Mouse (Mus musculus) CH12.LX (cell line): ENCODE measurements around the gene Zbtb7a. TPM values are rescaled to one million over a fixed set of nuclear protein-coding genes. Genes with fewer than 3 reads are reported as not detected.

Source experiments
- DNase-seq: peaks from one replicate; pipeline ENCODE4 v3.0.0-alpha.2; 2013; ENCODE audit errors: extremely low read depth
- H3K27ac ChIP-seq: 2 replicates; pipeline ENCODE4 v1.5.1; 2012; ENCODE audit warnings: low read depth, mild to moderate bottlenecking, control low read depth, moderate library complexity; ENCODE audit not compliant: insufficient read depth
- H3K27me3 ChIP-seq: replicated peaks from 2 replicates; pipeline ENCODE3; 2012; ENCODE audit warnings: inconsistent platforms
- H3K36me3 ChIP-seq, 2 experiments: replicated peaks in 1 of 2; 2 replicates each; pipeline versions ENCODE3 to v1.6.1; 2012; ENCODE audit warnings: inconsistent platforms in 1 of 2, low read length in 1 of 2, mild to moderate bottlenecking in 1 of 2, mixed read lengths in 1 of 2, moderate library complexity in 1 of 2; ENCODE audit not compliant: control insufficient read depth in 1 of 2, insufficient read depth in 1 of 2
- H3K4me1 ChIP-seq, 2 experiments: 2 replicates each; pipeline ENCODE4 v1.6.1; 2012; ENCODE audit warnings: inconsistent platforms in 1 of 2, moderate library complexity in 1 of 2; ENCODE audit not compliant: insufficient read depth in 2 of 2, control insufficient read depth in 1 of 2
- H3K4me2 ChIP-seq: 2 replicates; pipeline ENCODE4 v1.6.1; 2012; ENCODE audit warnings: low read depth, mild to moderate bottlenecking, control low read depth; ENCODE audit not compliant: poor library complexity, insufficient read depth, severe bottlenecking
- H3K4me3 ChIP-seq, 3 experiments: fragments of 150-350 bp in 1 of 3; sonication (generic) in 1 of 3; replicated peaks in 1 of 3; 2 replicates each; pipeline versions ENCODE3 to v1.5.1; 2011 to 2012; ENCODE audit warnings: low read depth in 2 of 3, low read length in 2 of 3, mild to moderate bottlenecking in 2 of 3, moderate library complexity in 2 of 3, control low read depth in 1 of 3, improper control_type of control experiment in 1 of 3, inconsistent platforms in 1 of 3, mixed read lengths in 1 of 3; ENCODE audit not compliant: poor library complexity in 1 of 3
- H3K79me2 ChIP-seq: replicated peaks from 2 replicates; pipeline ENCODE4 v1.6.1; 2012; ENCODE audit warnings: mild to moderate bottlenecking, moderate library complexity; ENCODE audit not compliant: control insufficient read depth, poor library complexity, insufficient read depth, severe bottlenecking; ENCODE audit errors: extremely low read depth
- H3K9ac ChIP-seq: 2 replicates; pipeline ENCODE4 v1.6.1; 2012; ENCODE audit warnings: low read depth, mild to moderate bottlenecking, control low read depth, moderate library complexity; ENCODE audit not compliant: insufficient read depth
- H3K9me3 ChIP-seq: replicated peaks from 2 replicates; pipeline ENCODE3; 2012; ENCODE audit warnings: low read length, inconsistent platforms, mixed read lengths
- BHLHE40 ChIP-seq: IDR thresholded peaks from 2 replicates; pipeline ENCODE4 v1.6.1; 2011; ENCODE audit warnings: mild to moderate bottlenecking, low read depth, low read length, improper control_type of control experiment
- CHD1 ChIP-seq: IDR thresholded peaks from 2 replicates; pipeline ENCODE4 v1.6.1; 2012; ENCODE audit warnings: low read depth, low read length, improper control_type of control experiment, inconsistent platforms
- CHD2 ChIP-seq: IDR thresholded peaks from 2 replicates; pipeline ENCODE4 v1.6.1; 2011; ENCODE audit warnings: low read length, improper control_type of control experiment
- CTCF ChIP-seq, 2 experiments: IDR thresholded peaks in 1 of 2; conservative IDR thresholded peaks in 1 of 2; 2 replicates each; pipeline ENCODE4 v1.5.1; 2011 to 2012; ENCODE audit warnings: low read depth in 2 of 2, low read length in 2 of 2, improper control_type of control experiment in 1 of 2, inconsistent platforms in 1 of 2, mild to moderate bottlenecking in 1 of 2, moderate library complexity in 1 of 2
- MAFK ChIP-seq: IDR thresholded peaks from 2 replicates; pipeline ENCODE4 v1.6.1; 2011; ENCODE audit warnings: low read length, improper control_type of control experiment; ENCODE audit not compliant: insufficient replicate concordance
- MAZ ChIP-seq: IDR thresholded peaks from 2 replicates; pipeline ENCODE4 v1.6.1; 2012; ENCODE audit warnings: low read depth, mild to moderate bottlenecking, inconsistent platforms, low read length, improper control_type of control experiment, moderate library complexity
- MXI1 ChIP-seq: IDR thresholded peaks from 2 replicates; pipeline ENCODE4 v1.6.1; 2011; ENCODE audit warnings: mild to moderate bottlenecking, low read depth, low read length, improper control_type of control experiment
- SMC3 ChIP-seq: IDR thresholded peaks from 2 replicates; pipeline ENCODE4 v1.6.1; 2011; ENCODE audit warnings: low read depth, low read length, improper control_type of control experiment
- USF2 ChIP-seq: conservative IDR thresholded peaks from 2 replicates; pipeline ENCODE4 v1.6.1; 2011; ENCODE audit warnings: low read depth, low read length, improper control_type of control experiment
- ZKSCAN1 ChIP-seq: IDR thresholded peaks from 2 replicates; pipeline ENCODE4 v1.6.1; 2012; ENCODE audit warnings: low read depth, inconsistent platforms, low read length, improper control_type of control experiment, borderline replicate concordance
- ZMIZ1 ChIP-seq: IDR thresholded peaks from 2 replicates; pipeline ENCODE4 v1.6.1; 2012; ENCODE audit warnings: low read depth, mild to moderate bottlenecking, inconsistent platforms, low read length, improper control_type of control experiment
- dilution Hi-C: fragments of 300-500 bp; cut with MboI; formaldehyde crosslinking; loops from 2 replicates; pipeline ENCODE4 v1.14.3; 2020; ENCODE audit warnings: low sequenced_read_pairs; ENCODE audit not compliant: extremely low pct_unique_long_range_greater_than_20kb, extremely low pct_ligation_motif_present
- in situ Hi-C: fragments of 300-500 bp; cut with MboI; formaldehyde crosslinking; loops from 3 replicates; pipeline ENCODE4 v1.14.3; 2019; ENCODE audit warnings: low sequenced_read_pairs, low pct_ligation_motif_present, low pct_unique_long_range_greater_than_20kb, mixed read lengths
- polyA plus RNA-seq: library from polyadenylated mRNA; unstranded; fragments of >175 nt; gene quantifications from 2 replicates; pipeline ENCODE4 v1.2.1, GENCODE M21; 2012; ENCODE audit warnings: low read depth; ENCODE audit not compliant: insufficient read length
- total RNA-seq, 2 experiments: library from RNA; depleted of rRNA; stranded (reverse); fragments of 300-350 nt in 1 of 2; fragments of >200 nt in 1 of 2; gene quantifications; 2 replicates each; pipeline ENCODE4 v1.2.3; 2012 to 2014

The Zbtb7a gene
- total and polyA plus RNA-seq, 3 experiments: 3.0 to 21.3 (median 18.2) TPM

DNA sequence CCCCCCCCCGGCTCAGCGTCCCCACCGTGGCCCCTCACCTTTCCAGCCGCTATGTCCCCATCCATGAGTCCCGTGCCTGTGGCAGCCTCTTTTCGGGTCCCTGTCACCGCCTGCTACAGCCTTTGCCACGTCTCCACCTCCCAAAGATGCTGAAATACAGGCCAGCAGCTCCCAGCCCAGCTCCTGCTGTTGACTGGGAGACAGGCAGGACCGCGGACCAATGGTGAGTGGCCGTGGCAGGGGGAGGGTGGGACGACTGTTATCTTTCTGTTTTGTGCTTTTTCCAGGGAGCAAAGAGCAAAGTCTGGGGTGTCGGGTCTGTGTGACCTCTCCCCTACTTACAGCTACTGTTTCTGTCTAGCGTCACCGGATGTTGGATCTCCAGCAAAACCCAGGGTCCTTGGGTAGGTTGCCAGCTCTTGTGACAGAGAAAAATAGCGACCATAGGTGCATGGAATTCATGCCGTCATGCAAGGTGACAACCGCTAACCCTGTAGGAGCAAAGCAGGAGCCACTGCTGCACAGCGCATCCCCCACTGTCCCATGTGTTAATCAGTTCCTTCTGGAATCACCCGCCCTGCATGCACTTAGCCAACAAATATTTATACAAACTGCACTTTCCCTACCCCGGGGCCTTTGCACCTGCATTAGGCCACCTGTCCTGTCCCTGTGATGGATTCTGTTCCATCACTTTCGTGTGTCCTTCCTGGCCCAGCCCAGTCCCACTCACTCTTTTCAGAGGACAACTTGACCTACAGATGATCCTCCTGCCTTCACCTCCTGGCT is 42.4 kb upstream of the Zbtb7a start:
- DNase-seq: no peak
- H3K27ac ChIP-seq: no peak overlapping the region

DNA sequence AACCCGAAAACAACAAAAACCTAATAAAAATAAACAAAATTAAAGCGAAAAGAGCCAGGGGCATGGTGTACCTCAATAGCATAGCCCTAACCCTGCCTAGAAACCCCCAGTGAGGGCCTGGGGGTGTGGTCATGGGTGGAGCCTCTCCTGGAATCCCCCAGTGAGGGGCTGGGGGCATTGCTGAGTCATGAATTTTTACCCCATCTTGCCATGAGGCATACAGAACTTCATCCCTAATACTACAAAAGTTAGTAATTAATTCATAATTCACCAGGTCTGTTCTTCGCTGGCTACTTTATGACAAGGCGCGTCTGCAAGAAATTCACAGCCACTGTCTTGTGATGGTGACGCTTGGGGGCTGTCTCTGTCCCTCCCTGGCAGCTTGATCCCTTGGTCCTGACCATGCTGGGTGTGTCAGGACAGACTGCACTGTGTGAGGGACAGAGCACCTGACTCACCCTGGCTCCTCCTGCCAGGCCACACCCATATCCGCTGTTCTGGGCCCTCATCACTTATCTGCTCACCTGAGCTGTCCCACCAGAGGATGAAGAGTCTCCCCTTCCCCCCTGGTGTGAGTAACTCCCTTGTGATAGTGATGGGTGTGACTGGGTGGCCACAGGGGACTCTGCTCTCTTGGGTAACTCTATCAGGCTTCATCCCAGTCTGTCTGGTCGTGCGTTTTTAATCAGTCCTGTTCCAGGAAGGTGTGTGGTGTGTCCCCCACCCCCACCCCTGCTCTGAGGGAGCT is 39.9 kb upstream of the Zbtb7a start:
- TF ChIP-seq MXI1: no peak
- TF ChIP-seq MAFK: 0 out of 2 replicates have a peak, but pooled peaks have one; percentile 35
- TF ChIP-seq, all 38 proteins: peak for 1
- Histone ChIP-seq H3K9ac (no peak overlapping the region), H3K79me2 (no peaks in the 10 kb centered on the region), H3K4me1 (peaks cover 4 to 7% of the 10 kb centered on the region in 2 experiments; a peak in 3 of 4 replicates), H3K4me3 (no peak overlapping the region), H3K27me3 (peaks cover 6% of the 10 kb centered on the region), H3K4me2 (no peak overlapping the region), H3K27ac (no peak overlapping the region), H3K36me3 (no peaks in the 10 kb centered on the region), H3K9me3 (peaks cover 5% of the 10 kb centered on the region)
- dilution Hi-C loops (no loop called here), in situ Hi-C loops (no loop called here)
- no peak for DNase-seq

More for the DNA sequence above, 42.4 kb upstream of the Zbtb7a start:
- Histone ChIP-seq H3K4me1 (peaks cover 0 to 7% of the 10 kb centered on the region in 2 experiments; a peak in 2 of 4 replicates), H3K36me3 (no peaks in the 10 kb centered on the region), H3K4me3 (no peak overlapping the region), H3K4me2 (no peak overlapping the region), H3K9me3 (peaks cover 5% of the 10 kb centered on the region), H3K27me3 (no peaks in the 10 kb centered on the region), H3K9ac (no peak overlapping the region), H3K79me2 (no peaks in the 10 kb centered on the region)
- dilution Hi-C loops: no loop called here
- no peak for TF ChIP-seq CTCF (conservative IDR thresholded peaks at IDR 0.05 in 1 of 2, IDR thresholded peaks at IDR 0.05 in 1 of 2; ENCODE audit: low read depth in 2 of 2, low read length in 2 of 2)
- TF ChIP-seq CHD2: no peak
- no peak for TF ChIP-seq USF2
- TF ChIP-seq SMC3: no peak
- TF ChIP-seq MAZ: no peak
- no peak for TF ChIP-seq CHD1
- no peak for TF ChIP-seq ZMIZ1
- TF ChIP-seq ZKSCAN1: no peak
- no peak for TF ChIP-seq BHLHE40
- in situ Hi-C loops: no loop called here
